In genomic region chr4:148858194-148858593, GRCm38 (mm10) we compare ENCODE assay signal across 13 mouse cellular contexts. TPM values are rescaled to one million over a fixed set of nuclear protein-coding genes. Genes with fewer than 3 reads are reported as not detected.
DNase-seq lines count a peak whose midpoint lies in the region; ATAC-seq and TF ChIP-seq lines count a peak whose summit lies in the region.
"Had no signal": no experiment of that assay in that cellular context is flagged by ENCODE, and none has a peak within 500 bp of the region (broad histone marks: within the 10 kb centered on the region; RNA-seq: fewer than 3 reads in every experiment).

No protein-coding gene starts in this region.

- 0 out of 2 replicates have a peak overlapping the region, but pooled peaks have one; percentile 13 for H3K27ac ChIP-seq in gastrocnemius, adult 2 months
- peak overlapping the region; percentile 55; the same call in 1 of the 2 replicates for H3K27ac ChIP-seq in midbrain, embryonic 10.5 days (replicated peaks)
- H3K27ac ChIP-seq in midbrain, embryonic 14.5 days (replicated peaks; ENCODE audit: low read depth, low read length) = no peak overlapping the region
- H3K27ac ChIP-seq in stomach, embryonic 15.5 days = peak overlapping the region; percentile 72
- H3K27ac ChIP-seq: left cerebral cortex, adult 2 months; liver, embryonic 14.5 days had no signal

- WGBS in midbrain, embryonic 10.5 days = 66% methylated on average over 7 of the region's 7 CpGs
- 61% methylated on average over 7 of the region's 7 CpGs for WGBS in midbrain, embryonic 14.5 days
- 56% methylated on average over 7 of the region's 7 CpGs for WGBS in stomach, embryonic 15.5 days

- no peaks in the 10 kb centered on the region for H3K36me3 ChIP-seq in midbrain, embryonic 10.5 days
- no peaks in the 10 kb centered on the region for H3K36me3 ChIP-seq in midbrain, embryonic 14.5 days (ENCODE audit: control insufficient read depth, insufficient read depth, low read length)
- no peaks in the 10 kb centered on the region for H3K36me3 ChIP-seq in stomach, embryonic 15.5 days

- no peak for TF ChIP-seq CTCF in gastrocnemius, adult 2 months (IDR thresholded peaks at IDR 0.05)

- H3K4me1 ChIP-seq in midbrain, embryonic 10.5 days = peaks cover 75% of the 10 kb centered on the region
- peaks cover 23% of the 10 kb centered on the region for H3K4me1 ChIP-seq in midbrain, embryonic 14.5 days (ENCODE audit: control insufficient read depth, insufficient read depth, low read length)
- peaks cover 25% of the 10 kb centered on the region; the same call in 1 of the 2 replicates for H3K4me1 ChIP-seq in stomach, embryonic 15.5 days

- no peak overlapping the region for H3K4me2 ChIP-seq in midbrain, embryonic 14.5 days (ENCODE audit: low read length)
- no peak overlapping the region for H3K4me2 ChIP-seq in stomach, embryonic 15.5 days

- no peaks in the 10 kb centered on the region for H3K9me3 ChIP-seq in midbrain, embryonic 10.5 days (replicated peaks)
- H3K9me3 ChIP-seq in midbrain, embryonic 14.5 days (ENCODE audit: control insufficient read depth, low read length) = no peaks in the 10 kb centered on the region
- no peaks in the 10 kb centered on the region for H3K9me3 ChIP-seq in stomach, embryonic 15.5 days

- intact Hi-C loops in gastrocnemius, adult 2 months (cut with DNase I) = no loop called here

- H3K27me3 ChIP-seq in midbrain, embryonic 10.5 days (ENCODE audit: low read depth, poor library complexity, severe bottlenecking) = peaks cover 96% of the 10 kb centered on the region
- peaks cover 45% of the 10 kb centered on the region for H3K27me3 ChIP-seq in midbrain, embryonic 14.5 days (ENCODE audit: control insufficient read depth, insufficient read depth, low read length)
- H3K27me3 ChIP-seq in stomach, embryonic 15.5 days (replicated peaks) = peaks cover 19% of the 10 kb centered on the region; the same call in 1 of the 2 replicates
- H3K27me3 ChIP-seq: Patski had no signal

- no peak overlapping the region for H3K4me3 ChIP-seq in gastrocnemius, adult 2 months
- no peak overlapping the region for H3K4me3 ChIP-seq in midbrain, embryonic 10.5 days
- no peak overlapping the region for H3K4me3 ChIP-seq in midbrain, embryonic 14.5 days (replicated peaks; ENCODE audit: low read depth, low read length)
- no peak overlapping the region for H3K4me3 ChIP-seq in stomach, embryonic 15.5 days (replicated peaks)
- H3K4me3 ChIP-seq: left cerebral cortex, adult 2 months had no signal

- no peak for ATAC-seq in midbrain, embryonic 14.5 days (ENCODE audit: low FRiP score, low TSS enrichment)
- peak; percentile 86 for ATAC-seq in stomach, embryonic 15.5 days (ENCODE audit: insufficient read depth, low FRiP score, low read depth)
- ATAC-seq: forebrain, embryonic 16.5 days; Patski had no signal

- no peak overlapping the region for H3K9ac ChIP-seq in midbrain, embryonic 14.5 days (replicated peaks; ENCODE audit: low read length)
- no peak overlapping the region for H3K9ac ChIP-seq in stomach, embryonic 15.5 days
- H3K9ac ChIP-seq: liver, embryonic 14.5 days had no signal

- no peak for DNase-seq in gastrocnemius, adult 2 months
- DNase-seq in gastrocnemius, postnatal 4 days (ENCODE audit: low spot score in 2 of 2) = no peak
- DNase-seq in midbrain, embryonic 10.5 days (ENCODE audit: low spot score) = no peak
- DNase-seq in midbrain, embryonic 14.5 days = no peak
- peak; percentile 66 for DNase-seq in kidney, postnatal 10 days
- DNase-seq in spleen, postnatal 36 days (ENCODE audit: low spot score in 2 of 2) = no peak
- DNase-seq in layer of hippocampus, postnatal 36 days = no peak
- DNase-seq: retina, postnatal 1 day had no signal

RNA-seq across cellular contexts. Expression of gene Casz1, which starts 54.0 kb away (rescaled TPM):
- total RNA-seq in gastrocnemius, adult 2 months (2021) = 10 to 100 TPM; 31.2 to 41.3 TPM
- total RNA-seq in gastrocnemius, postnatal 4 days (2021) = 10 to 100 TPM; 51.6 to 53.4 TPM
- 2.9 and 6.3 TPM in 2 replicates for polyA plus RNA-seq in midbrain, embryonic 10.5 days (2016; fragmentation: Nextera tagmentation; extraction: Ambion mirVana)
- 2.1 and 3.1 TPM in 2 replicates for polyA plus RNA-seq in midbrain, embryonic 14.5 days (2014; fragmentation: Nextera tagmentation; extraction: Ambion mirVana)
- polyA plus RNA-seq in stomach, embryonic 15.5 days (2015; fragmentation: Nextera tagmentation; extraction: Ambion mirVana) = 8.9 and 10.2 TPM in 2 replicates
- total RNA-seq in layer of hippocampus, postnatal 36 days (2021) = under 1 TPM; 0.52 to 0.66 TPM

Comparison
In these comparisons a context has a peak if more than half of its experiments do, and no peak if none do; other contexts are left out.
1. RNA of gene Casz1, which starts 54.0 kb away (total RNA-seq): 51.6 to 53.4 TPM in gastrocnemius, postnatal 4 days and 31.2 to 41.3 TPM in gastrocnemius, adult 2 months; 0.52 to 0.66 TPM in layer of hippocampus, postnatal 36 days; every median in the first group is over 10 times any median in the second.